Mouse (Mus musculus) duodenum, adult 2 months (tissue): ENCODE results near the gene Fam71b. TPM values are rescaled to one million over a fixed set of nuclear protein-coding genes. Genes with fewer than 3 reads are reported as not detected.

Experiments used
- polyA plus RNA-seq: library from polyadenylated mRNA; depleted of rRNA; stranded (reverse); fragments of >200 nt; gene quantifications from 2 replicates; pipeline ENCODE4 v1.2.3, GENCODE M21; 2012; ENCODE audit warnings: low replicate concordance; rRNA removed

The Fam71b gene
- polyA plus RNA-seq, result 0.04 and 0.13 TPM in 2 replicates

GRCm38 (mm10) chr11:46396167-46396859 is at the start of gene Fam71b:
TSS of gene Fam71b (plus strand) at chr11:46396559.

GRCm38 (mm10) chr11:46389336-46390117 is 6.8 kb upstream of the Fam71b start, which contains the start of gene Itk:
TSS of gene Itk (minus strand) at chr11:46389515.

GRCm38 (mm10) chr11:46436760-46437458 is 40.5 kb downstream of the Fam71b start, which contains the start of gene Med7:
TSS of gene Med7 (plus strand) at chr11:46436925.

DNA sequence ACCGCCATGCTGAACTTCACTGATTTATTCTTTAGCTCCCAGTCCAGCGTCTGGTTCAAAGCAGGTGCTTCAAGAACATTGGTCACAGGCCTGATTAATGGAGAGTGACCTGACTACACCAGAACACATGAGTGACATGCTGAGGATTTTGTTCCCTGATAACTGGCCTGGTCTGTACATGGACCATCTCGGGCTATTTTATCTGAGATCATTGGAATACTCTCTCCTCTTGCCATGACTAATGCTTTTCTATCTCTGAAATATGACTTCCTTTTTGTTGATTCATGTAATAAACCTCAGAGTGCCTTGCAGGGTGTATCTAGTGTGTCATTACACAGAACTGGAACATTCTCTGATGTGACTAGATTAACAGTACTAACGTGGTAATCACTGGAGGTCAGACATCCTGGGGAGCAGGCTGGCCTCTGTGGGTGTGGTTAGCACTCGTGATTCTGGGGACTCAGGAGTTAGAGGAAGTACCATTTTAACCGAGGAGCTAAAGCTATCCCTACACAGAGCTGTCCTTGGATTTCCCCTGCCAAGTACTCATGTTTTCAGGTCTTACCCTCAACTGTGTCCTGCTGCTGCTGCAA is 58.2 kb downstream of the Fam71b start, which contains the start of gene Havcr2:
TSS of gene Havcr2 (plus strand) at position 483 of the 593 bp plus-strand sequence.

Other genes starting within 250 kb of the Fam71b start
- 0.14 and 0.98 TPM in 2 replicates for gene Nipal4, start 230.1 kb upstream of the Fam71b start, polyA plus RNA-seq
- not detected in 2 replicates for gene Fndc9, start 161.0 kb upstream of the Fam71b start, polyA plus RNA-seq
- 1.5 and 2.4 TPM in 2 replicates for gene Cyfip2, start 83.7 kb upstream of the Fam71b start, polyA plus RNA-seq
- 0.25 and 0.52 TPM in 2 replicates for gene Itk, start 7.0 kb upstream of the Fam71b start, polyA plus RNA-seq
- gene Med7, start 40.4 kb downstream of the Fam71b start, polyA plus RNA-seq, result 14.4 and 15.5 TPM in 2 replicates
- gene Havcr2, start 58.4 kb downstream of the Fam71b start, polyA plus RNA-seq, result 0.13 and 0.21 TPM in 2 replicates
- not detected in 2 replicates for gene Gm12169, start 127.7 kb downstream of the Fam71b start, polyA plus RNA-seq
- gene BC053393, start 175.0 kb downstream of the Fam71b start, polyA plus RNA-seq, result not detected in 2 replicates
- gene Dppa1, start 232.7 kb downstream of the Fam71b start, polyA plus RNA-seq, result not detected in 2 replicates